Mouse (Mus musculus) gastrocnemius, postnatal 36 days (tissue): ENCODE measurements around the gene Ddx19b. TPM values are rescaled to one million over a fixed set of nuclear protein-coding genes. Genes with fewer than 3 reads are reported as not detected.
A peak's percentile ranks its signal among the peaks of the same experiment; 100 is the strongest.
"Not testable (repeated sequence)": the region's sequence is repeated elsewhere in the genome, so short reads cannot be mapped to it uniquely, and the experiment has no call there.

Experiments used
- DNase-seq, 2 experiments: peaks; one replicate each; pipeline ENCODE4 v3.0.0; 2022
- intact Hi-C: fragments of 180-260 bp; cut with DNase I; formaldehyde crosslinking; loops from one replicate; pipeline ENCODE4 v1.15.1; 2025
- microRNA-seq, 2 experiments: library from miRNA; unstranded; fragments of <30 nt; microRNA quantifications; one replicate each; pipeline ENCODE4 v1.2.0; 2021
- total RNA-seq, 2 experiments: library from RNA; stranded (reverse); gene quantifications; 2 replicates each; pipeline ENCODE4 v1.2.3; 2021

The Ddx19b gene
- total RNA-seq, 2 experiments from 2014 or later: 11.0 to 12.2 TPM

DNA sequence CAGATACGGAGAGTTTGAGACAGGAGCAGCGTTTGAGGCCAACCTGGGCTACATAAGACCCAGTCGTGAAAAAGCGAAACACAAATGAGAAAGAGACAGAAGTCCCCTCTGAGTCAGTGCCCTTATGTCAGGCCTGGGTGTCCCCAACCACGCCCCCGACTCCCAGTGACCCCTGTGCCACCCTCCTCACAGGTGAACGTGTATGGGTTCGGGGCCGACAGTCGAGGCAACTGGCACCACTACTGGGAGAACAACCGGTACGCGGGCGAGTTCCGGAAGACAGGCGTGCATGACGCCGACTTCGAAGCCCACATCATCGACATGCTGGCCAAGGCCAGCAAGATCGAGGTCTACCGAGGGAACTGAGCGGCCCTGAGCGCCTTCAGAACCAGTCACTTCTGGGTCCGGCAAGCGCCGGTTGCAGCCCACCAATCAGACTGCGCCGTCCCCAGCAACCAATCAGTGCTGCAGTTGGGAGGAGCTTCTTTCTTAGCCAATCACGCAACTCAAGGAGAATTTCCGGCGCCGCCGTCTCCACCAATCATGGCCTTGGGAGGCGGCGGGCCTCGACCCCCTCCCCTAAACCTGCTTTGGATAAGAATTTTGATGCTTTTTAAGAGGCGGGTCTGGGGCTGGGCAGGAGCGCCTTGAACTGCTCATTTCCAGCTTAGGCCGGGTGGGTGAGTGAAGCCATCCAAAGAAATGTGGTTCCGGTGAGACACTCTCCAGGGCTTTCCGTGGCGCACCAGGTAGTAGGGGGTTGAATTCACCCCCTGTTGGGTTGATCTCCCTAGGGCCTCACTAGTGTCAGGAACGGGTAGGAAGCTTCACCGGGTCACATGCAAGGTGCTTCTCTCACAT lies 61.4 kb downstream of the Ddx19b start:
- intact Hi-C loops: loop anchor here (5.0 kb wide), 1 partner anchor 63 kb away; no protein-coding TSS in a partner anchor
- DNase-seq: peak; percentile 64 to 74

DNA sequence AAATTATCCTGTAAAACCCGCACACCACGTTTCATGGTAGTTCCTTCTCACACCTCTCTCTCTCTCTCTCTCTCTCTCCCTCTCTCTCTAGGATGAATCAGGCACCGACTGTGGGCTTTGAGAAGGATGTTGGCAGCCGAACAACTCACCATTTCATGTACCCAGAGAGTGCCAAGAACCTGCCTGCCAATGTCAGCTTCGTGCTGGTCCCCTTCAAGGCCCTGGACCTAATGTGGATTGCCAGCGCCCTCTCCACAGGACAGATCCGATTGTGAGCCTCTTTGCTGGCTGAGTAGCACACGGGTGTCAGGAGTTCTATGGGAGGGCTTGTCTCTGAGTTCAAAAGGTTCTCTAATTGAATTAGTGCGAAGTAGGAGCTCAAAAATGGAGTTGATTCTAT lies 64.2 kb downstream of the Ddx19b start:
- intact Hi-C loops: loop anchor here (5.0 kb wide), 1 partner anchor 60 kb away; no protein-coding TSS in a partner anchor
- DNase-seq: no peak

DNA sequence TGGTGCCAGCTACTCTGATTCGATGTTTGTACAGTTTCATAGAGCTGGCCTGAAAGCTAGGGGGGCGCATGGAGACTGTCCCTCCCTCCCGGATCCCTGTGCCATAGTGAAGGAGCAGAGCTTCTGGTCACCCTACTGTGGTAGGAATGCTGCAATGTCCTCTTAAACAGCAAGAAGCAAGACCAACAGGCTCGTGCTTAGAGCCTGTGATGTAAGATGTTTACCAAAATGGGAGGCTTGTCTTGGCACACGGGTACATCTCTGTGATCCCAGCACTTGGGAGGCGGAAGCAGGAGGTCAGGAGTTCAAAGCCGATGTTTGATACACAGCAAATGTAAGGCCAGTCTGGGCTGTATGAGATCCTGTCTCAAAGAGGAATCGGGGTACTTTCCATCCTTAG lies 65.0 kb downstream of the Ddx19b start:
- no peak for DNase-seq
- intact Hi-C loops: loop anchor here (5.0 kb wide), 1 partner anchor 59 kb away; no protein-coding TSS in a partner anchor

DNA sequence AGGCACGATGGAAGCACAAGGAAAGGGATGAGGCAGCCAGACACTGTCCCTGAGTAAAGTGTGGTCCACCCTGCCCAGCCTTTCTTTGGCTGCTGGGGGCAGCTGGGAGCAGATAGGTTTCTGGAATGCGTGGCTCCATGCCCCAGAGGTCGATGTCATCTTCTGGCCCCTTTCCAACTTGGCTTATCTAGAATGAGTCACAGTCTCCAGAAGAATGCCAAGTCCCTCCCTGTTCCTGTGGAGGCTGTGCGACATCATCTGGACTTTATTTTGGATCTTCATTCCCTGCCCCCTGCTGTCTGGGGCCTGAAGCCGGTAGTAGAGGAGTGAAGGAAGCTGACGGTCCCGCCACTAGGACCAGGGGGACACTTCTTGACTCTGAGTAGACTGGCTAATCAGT lies 66.0 kb downstream of the Ddx19b start:
- DNase-seq: peak; percentile 73 to 75
- intact Hi-C loops: loop anchor here (5.0 kb wide), 1 partner anchor 58 kb away; no protein-coding TSS in a partner anchor

DNA sequence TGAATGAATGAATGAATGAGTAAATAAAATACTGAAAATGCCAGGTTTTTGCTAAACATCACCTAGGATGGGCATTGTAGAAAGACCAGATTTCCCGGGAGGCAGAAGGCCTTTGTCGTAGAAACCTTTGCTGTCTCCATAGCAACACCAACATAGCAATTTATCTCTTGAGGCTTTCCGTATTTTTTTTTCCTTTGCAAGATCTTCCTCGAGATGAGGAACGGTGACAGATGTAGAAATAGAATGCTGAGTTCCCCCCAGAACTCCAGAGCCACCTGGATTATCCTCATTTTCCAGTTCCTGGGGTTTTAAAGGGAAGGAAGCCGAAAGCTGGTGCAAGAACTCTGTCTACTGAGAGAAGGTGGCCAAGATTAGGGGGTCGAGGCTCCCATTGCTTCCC lies 66.9 kb downstream of the Ddx19b start:
- intact Hi-C loops: loop anchor here (5.0 kb wide), 1 partner anchor 57 kb away; no protein-coding TSS in a partner anchor
- no peak for DNase-seq

DNA sequence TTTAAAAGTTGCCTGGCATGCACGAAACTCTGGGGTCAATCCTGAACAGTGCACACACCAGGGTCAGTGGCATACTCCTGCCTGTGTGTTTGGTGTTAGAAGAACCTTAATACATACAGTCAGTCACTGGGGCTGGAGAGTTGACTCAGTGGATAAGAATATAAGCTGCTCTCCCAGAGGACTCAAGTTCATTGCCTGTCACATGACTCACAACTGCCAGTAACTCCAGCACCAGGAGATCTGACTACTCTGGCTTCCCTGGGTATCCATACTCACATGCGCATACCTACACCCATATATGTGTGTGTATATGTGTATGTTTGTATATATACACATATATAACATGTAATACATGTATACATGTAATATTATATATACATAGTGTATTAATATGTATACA lies 68.5 kb downstream of the Ddx19b start:
- intact Hi-C loops: no loop called here

DNA sequence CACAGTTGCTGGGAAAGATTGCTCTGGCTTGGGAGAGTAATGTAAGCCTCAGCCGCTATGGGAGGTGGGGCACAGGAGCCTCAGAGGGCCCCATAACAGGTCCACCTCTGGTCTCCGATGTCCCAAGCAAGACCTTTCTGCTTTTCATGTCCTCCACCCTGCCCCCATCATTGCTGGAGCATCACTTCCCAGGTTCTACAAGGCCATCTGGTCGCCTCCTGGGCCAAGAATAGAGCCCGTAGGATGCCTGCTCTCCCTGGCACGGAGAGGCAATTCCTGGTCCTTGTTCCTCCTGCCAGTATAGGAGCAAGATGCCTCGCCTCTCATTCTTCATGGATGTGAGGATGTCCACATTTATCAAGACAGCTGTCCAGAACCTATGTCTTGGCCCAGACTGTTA lies 71.6 kb downstream of the Ddx19b start:
- intact Hi-C loops: no loop called here
- DNase-seq: no peak

More for the DNA sequence above, 68.5 kb downstream of the Ddx19b start:
- no peak for DNase-seq

DNA sequence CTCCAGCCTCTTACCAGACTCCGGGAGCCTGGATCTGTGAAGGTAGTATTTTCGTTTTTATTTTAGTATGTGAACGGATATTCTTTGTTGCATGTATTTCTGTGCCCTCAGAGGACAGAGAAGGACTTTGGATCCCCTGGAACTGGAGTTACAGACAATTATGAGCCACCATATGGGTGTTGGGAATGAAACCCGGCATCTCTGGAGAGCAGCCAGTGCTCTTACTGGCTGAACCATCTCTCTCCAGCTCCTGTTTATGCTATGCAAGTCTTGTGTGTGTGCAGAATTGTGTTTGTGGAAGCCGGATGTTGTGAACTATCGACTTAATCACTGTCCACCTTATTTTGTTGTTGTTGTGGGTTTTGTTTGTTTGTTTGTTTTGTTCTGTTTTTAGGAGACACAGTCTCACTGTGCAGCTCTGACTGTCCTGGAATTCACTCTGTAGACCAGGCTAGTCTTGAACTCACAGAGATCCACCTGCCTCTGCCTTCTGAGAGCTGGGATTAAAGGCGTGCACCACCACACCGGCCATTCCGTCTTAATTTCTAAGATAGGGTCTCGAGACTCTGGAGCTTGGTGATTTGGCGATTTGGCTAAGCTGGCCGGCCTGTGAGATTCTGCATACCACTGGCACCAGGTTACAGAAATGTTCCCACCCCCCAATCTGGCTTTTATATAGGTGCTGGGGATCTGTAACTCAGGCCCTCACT lies 72.3 kb downstream of the Ddx19b start:
- no peak for DNase-seq
- intact Hi-C loops: no loop called here

DNA sequence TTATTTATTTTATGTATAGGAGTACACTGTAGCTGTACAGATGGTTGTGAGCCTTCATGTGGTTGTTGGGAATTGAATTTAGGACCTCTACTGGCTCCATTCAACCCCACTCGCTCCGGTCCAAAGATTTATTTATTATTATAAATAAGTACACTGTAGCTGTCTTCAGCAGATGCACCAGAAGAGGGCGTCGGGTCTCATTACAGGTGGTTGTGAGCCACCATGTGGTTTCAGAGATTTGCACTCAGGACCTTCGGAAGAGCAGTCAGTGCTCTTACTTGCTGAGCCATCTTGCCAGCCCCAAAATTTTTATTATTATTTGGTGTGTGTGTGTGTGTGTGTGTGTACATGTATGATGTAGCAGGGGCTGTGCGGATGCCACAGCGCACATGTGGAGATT lies 73.0 kb downstream of the Ddx19b start:
- intact Hi-C loops, DNase-seq: not testable (repeated sequence)

DNA sequence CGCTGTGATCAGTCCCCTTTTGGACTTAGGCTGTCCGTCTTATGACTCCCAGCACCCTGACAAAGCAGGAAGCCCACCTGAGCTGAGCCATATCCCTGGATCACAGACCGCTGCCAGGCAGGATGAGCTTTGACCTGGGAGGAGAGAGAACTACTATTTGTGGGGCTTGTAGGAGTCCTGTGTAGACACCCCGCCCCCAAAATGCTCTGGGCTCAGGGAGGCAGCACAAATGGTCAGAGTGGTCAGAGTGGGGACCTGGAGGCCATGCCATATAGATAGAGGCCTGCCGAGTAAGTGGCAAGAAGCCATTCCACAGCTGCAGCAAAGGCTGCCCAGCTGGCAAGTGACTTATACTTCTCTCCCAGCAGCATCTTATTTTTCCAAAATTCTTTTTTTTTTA lies 73.4 kb downstream of the Ddx19b start:
- DNase-seq: no peak
- intact Hi-C loops: no loop called here

DNA sequence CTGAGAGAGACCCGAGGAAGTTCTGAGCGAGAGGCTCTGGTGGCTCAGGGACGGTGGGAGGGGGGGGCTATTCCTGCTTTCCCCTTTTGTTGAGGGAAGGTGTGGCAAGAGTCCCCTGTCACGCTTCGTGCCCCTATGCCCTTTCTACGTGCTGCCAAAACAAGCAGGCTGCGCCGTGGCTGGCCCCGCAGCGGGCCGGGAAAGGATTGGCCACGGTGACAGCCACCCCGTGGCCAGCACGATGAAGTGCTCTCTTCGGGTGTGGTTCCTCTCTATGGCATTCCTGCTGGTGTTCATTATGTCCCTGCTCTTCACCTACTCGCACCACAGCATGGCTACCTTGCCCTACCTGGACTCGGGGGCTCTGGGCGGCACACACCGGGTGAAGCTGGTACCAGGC lies 74.1 kb downstream of the Ddx19b start:
- DNase-seq: no peak
- intact Hi-C loops: no loop called here

DNA sequence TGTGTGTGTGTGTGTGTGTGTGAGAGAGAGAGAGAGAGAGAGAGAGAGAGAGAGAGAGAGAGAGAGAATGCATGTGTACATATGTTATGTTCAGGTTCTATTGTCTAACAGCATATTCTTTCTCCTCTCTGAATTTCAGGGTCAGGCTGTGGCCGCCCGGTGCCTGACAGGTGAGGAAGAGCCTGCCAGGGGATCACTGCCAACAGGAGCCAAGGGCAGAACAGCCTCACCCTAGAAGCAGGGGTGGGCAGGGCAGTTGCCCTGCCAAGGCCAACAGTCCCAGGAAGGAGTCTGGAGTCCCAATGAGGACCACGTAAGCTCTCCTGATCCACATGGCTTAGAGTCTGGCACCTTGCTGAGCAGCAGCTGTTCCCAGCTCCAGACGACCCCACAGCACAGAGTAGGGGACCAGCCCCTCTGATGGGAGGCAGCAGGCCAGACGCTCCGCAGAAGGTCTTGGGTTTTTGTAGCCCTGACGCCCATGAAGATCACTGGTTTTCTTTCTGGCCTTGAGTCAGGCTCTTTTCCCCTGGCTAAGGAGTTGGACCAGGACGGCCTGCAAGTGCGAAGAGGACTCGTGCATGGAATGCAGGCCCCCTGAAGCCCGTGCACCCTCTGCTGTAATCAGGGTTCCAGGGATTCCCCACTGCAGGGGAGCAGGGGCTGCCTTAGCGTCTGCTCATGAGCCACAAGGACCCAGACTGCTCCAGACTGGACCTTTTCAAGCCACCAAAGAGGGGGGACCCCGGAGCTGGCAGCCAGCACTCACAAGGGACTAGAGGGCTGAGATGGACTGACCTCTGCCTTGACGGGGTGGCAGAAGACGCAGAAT lies 74.7 kb downstream of the Ddx19b start:
- DNase-seq: no peak
- intact Hi-C loops: no loop called here

DNA sequence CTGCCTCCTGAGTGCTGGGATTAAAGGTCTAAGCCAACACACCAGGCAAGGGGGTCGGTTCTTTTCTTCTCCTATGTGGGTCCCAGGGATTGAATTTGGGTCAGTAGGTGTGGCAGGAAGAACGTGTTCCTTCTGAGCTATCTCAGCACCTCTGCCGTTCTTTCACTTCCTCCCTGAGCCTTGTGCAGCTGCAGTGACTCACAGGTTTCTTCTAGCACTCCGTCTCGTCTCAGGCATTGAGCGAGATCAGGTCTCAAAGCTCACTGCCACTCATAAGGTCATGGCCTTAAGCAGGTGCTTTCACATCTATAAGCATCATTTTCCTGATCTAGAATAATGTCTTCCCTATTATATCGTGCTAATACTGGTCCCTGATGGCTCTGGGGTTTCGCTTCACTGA lies 76.8 kb downstream of the Ddx19b start:
- intact Hi-C loops: no loop called here
- DNase-seq: no peak

Small RNA genes lying within 50 kb of the gene (microRNA-seq; reads per million reads assigned to microRNA genes)
- 0 reads per million in 2 experiments for gene Gm24103
- gene Mir3473d: 0 reads per million in 2 experiments

Other genes starting within 250 kb of the Ddx19b start
- gene Il34, start 225.8 kb downstream of the Ddx19b start, total RNA-seq: 1 to 10 TPM; 4.8 TPM
- 10 to 100 TPM; 57.2 to 59.1 TPM for gene Cog4, start 185.2 kb downstream of the Ddx19b start, total RNA-seq
- gene Sf3b3, start 185.0 kb downstream of the Ddx19b start, total RNA-seq: 10 to 100 TPM; 16.5 to 18.5 TPM
- gene Fuk, start 129.3 kb downstream of the Ddx19b start, total RNA-seq: 1 to 10 TPM; 3.2 to 3.8 TPM
- 10 to 100 TPM; 47.1 to 48.8 TPM for gene St3gal2, start 111.8 kb downstream of the Ddx19b start, total RNA-seq
- gene Ddx19a, start 34.0 kb downstream of the Ddx19b start, total RNA-seq: 10 to 100 TPM; 23.2 to 28.6 TPM
- gene Aars, start 1.4 kb upstream of the Ddx19b start, total RNA-seq: 10 to 100 TPM; 41.0 to 41.4 TPM
- not detected for gene Exosc6, start 24.6 kb upstream of the Ddx19b start, total RNA-seq
- gene Clec18a, start 60.7 kb upstream of the Ddx19b start, total RNA-seq: under 1 TPM; 0.12 to 0.69 TPM
- 100 to 1,000 TPM; 101 to 105 TPM for gene Pdpr, start 62.9 kb upstream of the Ddx19b start, total RNA-seq
- gene Glg1, start 227.5 kb upstream of the Ddx19b start, total RNA-seq: 10 to 100 TPM; 33.4 to 34.0 TPM